Mouse (Mus musculus): Measurements from ENCODE around the gene Lca5l.

Gene Lca5l

GRCm38 (mm10) chr16:96120022-96120623, 71.9 kb downstream of the Lca5l start:
- no peak for DNase-seq (ENCODE audit: low read depth, low spot score)

DNA sequence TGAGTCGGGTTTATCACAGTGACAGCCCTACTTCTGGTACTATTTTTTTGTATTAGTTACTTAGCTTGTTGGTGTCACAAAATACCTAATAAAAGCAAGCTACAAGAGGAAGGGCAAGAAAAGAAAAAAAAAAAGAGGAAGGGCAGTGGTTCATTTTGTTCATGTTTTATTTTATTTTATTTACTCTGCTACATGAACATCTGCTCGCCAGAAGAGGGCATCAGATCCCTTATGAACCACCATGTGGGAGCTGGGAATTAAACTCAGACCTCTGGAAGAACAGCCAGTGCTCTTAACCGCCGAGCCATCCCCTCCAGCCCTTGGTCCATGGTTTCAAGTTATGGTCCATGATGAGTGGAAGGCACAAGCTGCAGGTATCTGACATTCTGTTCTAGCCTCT, 77.3 kb downstream of the Lca5l start:
- no peak for DNase-seq (ENCODE audit: low read depth, low spot score)

GRCm38 (mm10) chr16:96112769-96113168, 79.3 kb downstream of the Lca5l start:
- no peak for DNase-seq (ENCODE audit: low read depth, low spot score)

GRCm38 (mm10) chr16:96110655-96111345, 81.3 kb downstream of the Lca5l start:
- no peak for DNase-seq (ENCODE audit: low read depth, low spot score)

GRCm38 (mm10) chr16:96109673-96110072, 82.4 kb downstream of the Lca5l start:
- no peak for DNase-seq (ENCODE audit: low read depth, low spot score)
